Mouse (Mus musculus): ENCODE measurements around the gene Aup1.

GRCm38 (mm10) chr6:83057790-83058189 lies 3.5 kb downstream of the Aup1 start, which contains the start of gene Dqx1:
- no peak for TF ChIP-seq POLR2A (IDR thresholded peaks at IDR 0.05; ENCODE audit: low read depth, low read length)
- TF ChIP-seq CTCF (IDR thresholded peaks at IDR 0.05; ENCODE audit: borderline replicate concordance, insufficient read depth, low read length) = no peak

Data from embryonic fibroblast, embryonic 13.5 days (primary cell).